Mouse (Mus musculus): ENCODE measurements around the gene Serpinf1.
"Not testable (repeated sequence)": the region's sequence is repeated elsewhere in the genome, so short reads cannot be mapped to it uniquely, and the experiment has no call there.

The Serpinf1 gene

GRCm38 (mm10) chr11:75402271-75402690 lies 20.2 kb downstream of the Serpinf1 start:
- in situ Hi-C loops (cut with MboI; ENCODE audit: low pct_unique_long_range_greater_than_20kb in 1 of 2, low sequenced_read_pairs in 2 of 2, unreplicated experiment in 1 of 2) = loop anchor here in 1 of 2 experiments (25.0 kb wide), 1 partner anchor 215 kb away; the partner anchor contains the start of genes Dph1, Ovca2 and Rtn4rl1

GRCm38 (mm10) chr11:75400099-75400498 lies 22.4 kb downstream of the Serpinf1 start:
- in situ Hi-C loops (cut with MboI; ENCODE audit: low pct_unique_long_range_greater_than_20kb in 1 of 2, low sequenced_read_pairs in 2 of 2, unreplicated experiment in 1 of 2) = loop anchor here in 1 of 2 experiments (25.0 kb wide), 1 partner anchor 213 kb away; the partner anchor contains the start of genes Dph1, Ovca2 and Rtn4rl1

- in situ Hi-C loops (cut with MboI; ENCODE audit: low pct_unique_long_range_greater_than_20kb in 1 of 2, low sequenced_read_pairs in 2 of 2, unreplicated experiment in 1 of 2) = no loop called here
Observed at GRCm38 (mm10) chr11:75399411-75399841, 23.1 kb downstream of the Serpinf1 start.

- in situ Hi-C loops (cut with MboI; ENCODE audit: low pct_unique_long_range_greater_than_20kb in 1 of 2, low sequenced_read_pairs in 2 of 2, unreplicated experiment in 1 of 2) = no loop called here
Observed at GRCm38 (mm10) chr11:75397452-75397851, 25.0 kb downstream of the Serpinf1 start.

- in situ Hi-C loops (cut with MboI; ENCODE audit: low pct_unique_long_range_greater_than_20kb in 1 of 2, low sequenced_read_pairs in 2 of 2, unreplicated experiment in 1 of 2) = no loop called here
Observed at GRCm38 (mm10) chr11:75395611-75396010, 26.9 kb downstream of the Serpinf1 start.

GRCm38 (mm10) chr11:75383529-75383928 lies 39.0 kb downstream of the Serpinf1 start:
- in situ Hi-C loops (cut with MboI; ENCODE audit: low pct_unique_long_range_greater_than_20kb in 1 of 2, low sequenced_read_pairs in 2 of 2, unreplicated experiment in 1 of 2) = not testable (repeated sequence)

DNA sequence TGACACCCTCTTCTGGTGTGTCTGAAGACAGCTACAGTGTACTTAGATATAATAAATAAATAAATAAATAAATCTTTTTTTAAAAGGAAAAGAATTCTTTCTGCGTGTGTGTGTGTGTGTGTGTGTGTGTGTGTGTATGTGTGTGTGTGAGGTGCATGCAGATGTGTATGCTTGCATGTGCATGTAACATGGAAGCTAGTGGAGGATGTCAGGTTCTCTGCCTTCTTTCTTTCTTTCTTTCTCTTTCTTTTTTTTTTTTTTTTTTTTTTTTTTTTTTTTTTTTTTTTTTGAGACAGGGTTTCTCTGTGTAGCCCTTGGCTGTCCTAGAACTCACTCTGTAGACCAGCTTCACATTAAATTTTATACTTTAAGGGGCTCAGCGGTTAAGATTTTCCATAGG lies 43.7 kb downstream of the Serpinf1 start:
- in situ Hi-C loops (cut with MboI; ENCODE audit: low pct_unique_long_range_greater_than_20kb in 1 of 2, low sequenced_read_pairs in 2 of 2, unreplicated experiment in 1 of 2) = not testable (repeated sequence)

- in situ Hi-C loops (cut with MboI; ENCODE audit: low pct_unique_long_range_greater_than_20kb in 1 of 2, low sequenced_read_pairs in 2 of 2, unreplicated experiment in 1 of 2) = no loop called here
Observed at GRCm38 (mm10) chr11:75377125-75377524, 45.4 kb downstream of the Serpinf1 start.
